Mouse (Mus musculus) embryo, embryonic 9.5 days (tissue): Measurements from ENCODE around the gene Cela3a.
"Not testable (repeated sequence)": the region's sequence is repeated elsewhere in the genome, so short reads cannot be mapped to it uniquely, and the experiment has no call there.

ENCODE experiments used
- DNase-seq: peaks from one replicate; pipeline ENCODE4 v3.0.0-alpha.2; 2017; ENCODE audit errors: extremely low spot score

The Cela3a gene

DNA sequence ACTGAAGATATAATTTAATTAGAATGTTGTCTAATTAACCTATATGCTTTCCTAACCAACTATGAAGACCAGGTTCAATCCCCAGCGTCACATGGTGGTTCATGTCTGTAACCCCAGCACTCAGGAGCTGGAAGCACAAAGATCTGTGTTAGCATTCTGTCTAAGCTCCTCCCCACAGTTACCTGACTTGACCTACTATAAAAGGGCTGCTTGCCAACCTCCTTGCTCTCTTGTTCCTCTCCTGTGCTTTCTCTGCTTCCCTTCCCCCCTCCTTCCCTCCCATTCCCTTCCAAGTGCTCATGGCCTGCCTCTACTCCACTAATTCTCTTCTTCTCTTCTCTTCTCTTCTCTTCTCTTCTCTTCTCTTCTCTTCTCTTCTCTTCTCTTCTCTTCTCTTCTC, 5.3 kb upstream of the Cela3a start:
- no peak for DNase-seq

DNA sequence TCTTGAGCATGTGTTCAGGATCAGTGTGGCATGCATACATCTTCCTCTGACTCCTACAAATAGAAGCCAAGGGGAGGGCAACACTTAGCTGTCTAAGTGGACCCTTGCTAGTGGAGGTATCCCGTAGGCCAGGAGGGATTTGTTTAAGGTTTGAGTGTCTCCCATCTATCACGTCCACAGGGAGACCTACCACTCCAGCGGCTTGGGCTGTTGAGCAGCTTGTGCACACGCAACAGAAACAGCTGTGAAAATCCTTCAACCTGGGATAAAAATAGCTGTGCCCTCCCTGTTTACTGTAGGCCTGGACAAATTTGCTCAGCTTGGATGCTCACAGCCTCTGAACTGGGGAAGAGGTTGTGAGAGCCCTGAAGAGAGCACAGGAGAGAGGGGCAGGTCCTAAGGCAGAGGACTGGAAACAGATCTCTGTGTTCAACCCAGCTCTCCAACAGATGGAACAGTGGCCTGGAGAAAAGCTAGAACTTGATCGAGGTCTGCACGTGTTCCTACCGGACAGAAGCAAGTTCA, 2.7 kb upstream of the Cela3a start:
- not testable (repeated sequence) for DNase-seq

DNA sequence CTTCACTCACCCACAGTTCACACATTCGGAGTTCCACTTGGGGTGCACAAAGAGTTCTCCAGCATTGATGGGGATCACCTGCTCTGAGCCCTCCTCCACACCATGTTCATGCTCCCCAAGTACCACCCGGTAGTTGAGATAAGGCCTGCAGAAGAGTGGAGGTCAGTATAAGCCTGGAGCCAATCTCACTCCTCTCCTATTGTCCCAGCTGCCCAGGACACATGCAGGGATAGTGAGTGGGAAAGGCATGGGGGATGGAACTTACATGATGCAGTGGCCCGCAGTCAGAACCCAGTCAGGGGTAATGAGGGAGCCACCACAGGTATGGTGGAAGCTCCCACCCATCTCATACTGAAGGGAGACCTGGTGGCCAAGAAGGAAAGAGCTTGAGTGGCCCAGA, 4.0 kb downstream of the Cela3a start:
- DNase-seq: no peak

DNA sequence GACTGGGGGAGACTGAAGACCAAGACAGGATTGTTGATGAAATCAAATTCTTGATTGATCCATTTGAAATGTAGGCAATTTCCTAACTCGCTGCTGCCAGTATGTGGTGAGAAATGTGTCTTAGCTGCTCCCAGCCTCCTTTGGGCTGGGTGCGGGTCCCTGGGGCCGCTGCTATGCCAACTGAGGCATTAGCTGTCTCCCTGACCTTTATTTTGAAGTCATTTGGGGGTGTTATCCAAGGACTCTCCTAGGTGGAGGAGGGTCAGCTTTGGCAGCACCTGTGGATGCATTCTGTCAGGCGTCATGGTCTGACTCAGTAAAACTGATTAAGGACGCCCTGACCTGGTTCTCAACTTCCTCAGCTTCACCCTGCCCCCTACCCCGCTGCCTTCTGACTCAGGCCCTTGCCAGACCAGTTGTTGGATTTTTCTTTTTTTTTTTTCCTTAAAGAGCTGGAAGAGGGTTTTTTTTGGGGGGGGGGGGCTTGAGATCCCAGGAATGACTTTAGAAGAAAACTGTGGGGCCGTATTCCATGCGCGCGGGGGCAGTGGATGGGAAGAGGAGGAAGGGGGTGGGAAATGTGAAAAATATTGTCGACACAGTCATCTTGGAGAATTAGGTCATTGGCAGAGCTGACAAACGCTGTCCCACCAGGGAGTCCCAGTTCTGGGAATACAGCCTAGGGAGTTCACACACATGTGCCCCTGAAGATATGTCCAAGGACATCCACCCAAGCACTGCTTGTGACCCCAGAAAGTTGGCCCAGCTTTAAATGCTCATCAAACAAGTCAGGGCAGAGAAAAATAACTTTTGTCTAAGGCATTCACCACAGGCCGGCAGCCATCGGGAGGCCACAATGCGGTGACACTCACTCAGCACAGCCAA, 12.7 kb downstream of the Cela3a start:
- DNase-seq: no peak

DNA sequence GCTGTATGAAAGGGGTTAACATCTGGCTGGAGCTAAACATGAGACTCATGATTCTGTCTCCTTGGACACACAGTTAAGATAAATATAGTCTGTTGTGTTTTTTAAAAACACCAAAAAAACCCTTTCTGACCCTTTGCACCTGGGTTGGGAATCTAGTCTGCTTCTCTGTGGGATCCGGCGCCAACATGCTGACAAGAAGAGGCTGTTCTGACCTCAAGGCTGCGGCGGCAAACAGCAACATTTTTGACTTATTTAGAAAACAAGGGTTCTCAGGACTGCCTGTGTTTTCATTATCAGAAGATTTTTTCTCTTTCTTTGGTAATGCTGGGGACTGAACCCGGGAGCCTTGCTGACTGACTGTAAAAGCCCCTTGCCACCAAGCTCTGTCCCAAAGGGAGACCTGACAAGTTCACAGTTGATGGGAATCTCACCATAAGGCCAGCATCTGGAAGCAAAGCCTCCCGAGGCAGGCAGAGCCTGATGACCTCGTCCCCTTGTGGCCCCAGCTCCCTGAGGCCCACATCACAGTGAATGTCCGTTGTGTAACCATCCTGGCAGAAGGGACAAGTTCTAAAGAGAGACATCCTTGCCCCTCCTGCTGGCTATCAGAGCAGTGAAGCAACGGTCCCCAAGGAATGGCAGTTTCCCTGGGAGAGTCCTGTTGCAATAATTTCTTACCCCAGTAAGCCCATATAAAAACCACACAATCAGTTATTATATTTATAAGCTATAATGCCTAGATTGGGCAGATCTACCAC, 16.0 kb downstream of the Cela3a start:
- DNase-seq: no peak

DNA sequence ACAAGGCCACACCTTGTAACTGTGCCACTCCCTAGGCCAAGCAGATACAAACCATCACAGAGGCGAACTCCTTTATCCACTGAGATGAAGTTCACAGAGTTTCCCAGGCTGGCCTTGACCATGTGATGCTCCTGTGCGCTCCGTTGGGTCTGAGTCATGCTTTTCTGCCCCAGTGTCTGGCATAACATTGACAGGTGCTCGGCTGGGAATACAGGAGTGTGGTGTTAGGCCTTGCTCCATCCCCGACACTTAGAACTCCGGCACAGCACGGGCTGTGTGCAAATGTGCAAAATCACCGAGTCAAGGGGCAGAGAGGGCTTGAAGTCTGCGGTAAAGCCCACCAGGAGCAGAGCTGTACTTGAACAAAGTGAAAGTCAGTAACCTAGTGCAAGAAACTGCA, 16.7 kb downstream of the Cela3a start:
- no peak for DNase-seq

DNA sequence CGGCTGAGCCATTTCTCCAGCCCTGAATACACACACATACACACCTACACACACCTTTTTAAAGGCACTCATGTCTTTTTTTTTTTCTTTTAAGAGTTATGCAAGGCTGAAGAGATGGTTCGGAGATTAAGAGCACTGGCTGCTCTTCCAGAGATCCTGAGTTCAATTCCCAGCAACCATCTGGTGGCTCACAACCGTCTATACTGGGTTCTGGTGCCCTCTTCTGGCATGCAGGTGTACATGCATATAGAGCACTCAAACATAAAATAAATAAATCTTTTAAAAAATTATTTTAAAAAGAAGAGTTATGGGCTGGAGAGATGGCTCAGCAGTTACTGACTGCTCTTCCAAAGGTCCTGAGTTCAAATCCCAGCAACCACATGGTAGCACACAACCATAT, 18.3 kb downstream of the Cela3a start:
- no peak for DNase-seq

DNA sequence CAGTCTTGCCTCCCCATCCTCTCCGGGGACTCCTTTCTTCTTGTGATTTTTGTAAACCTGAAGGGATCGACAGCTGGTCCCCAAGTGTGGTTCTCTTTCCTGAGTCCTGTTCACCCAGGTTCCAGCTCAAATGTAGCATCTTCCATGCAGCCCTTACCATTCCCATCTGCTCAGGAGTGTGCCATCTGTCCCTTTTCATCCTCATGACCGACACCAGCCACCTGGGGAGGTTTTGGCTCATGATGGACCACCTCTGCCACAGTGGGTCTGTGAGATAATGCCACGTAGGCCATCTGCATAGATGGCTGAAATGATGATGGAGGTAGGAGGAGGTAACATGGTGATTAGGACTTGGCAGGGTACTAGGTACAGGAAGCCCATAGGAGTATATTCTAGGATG, 19.4 kb downstream of the Cela3a start:
- DNase-seq: no peak

DNA sequence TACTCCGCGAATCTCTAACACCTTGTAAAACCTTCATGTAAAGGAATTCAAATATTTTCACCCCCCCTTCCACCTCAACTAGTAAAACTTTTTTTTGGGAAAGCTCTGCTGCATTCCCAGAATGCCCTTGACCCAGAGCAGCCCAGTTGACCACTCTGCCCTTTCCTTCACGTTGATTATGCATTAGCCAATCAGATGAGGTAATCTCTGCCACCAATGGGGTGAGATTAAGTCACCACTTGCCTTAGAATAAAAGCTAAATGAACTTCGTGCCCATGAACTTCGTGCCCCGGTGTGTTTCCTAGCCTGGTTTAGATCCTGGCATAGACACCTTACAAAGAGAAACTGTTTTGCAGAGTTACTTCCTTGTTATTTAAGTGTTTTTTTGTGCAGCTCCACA, 20.6 kb downstream of the Cela3a start:
- no peak for DNase-seq

DNA sequence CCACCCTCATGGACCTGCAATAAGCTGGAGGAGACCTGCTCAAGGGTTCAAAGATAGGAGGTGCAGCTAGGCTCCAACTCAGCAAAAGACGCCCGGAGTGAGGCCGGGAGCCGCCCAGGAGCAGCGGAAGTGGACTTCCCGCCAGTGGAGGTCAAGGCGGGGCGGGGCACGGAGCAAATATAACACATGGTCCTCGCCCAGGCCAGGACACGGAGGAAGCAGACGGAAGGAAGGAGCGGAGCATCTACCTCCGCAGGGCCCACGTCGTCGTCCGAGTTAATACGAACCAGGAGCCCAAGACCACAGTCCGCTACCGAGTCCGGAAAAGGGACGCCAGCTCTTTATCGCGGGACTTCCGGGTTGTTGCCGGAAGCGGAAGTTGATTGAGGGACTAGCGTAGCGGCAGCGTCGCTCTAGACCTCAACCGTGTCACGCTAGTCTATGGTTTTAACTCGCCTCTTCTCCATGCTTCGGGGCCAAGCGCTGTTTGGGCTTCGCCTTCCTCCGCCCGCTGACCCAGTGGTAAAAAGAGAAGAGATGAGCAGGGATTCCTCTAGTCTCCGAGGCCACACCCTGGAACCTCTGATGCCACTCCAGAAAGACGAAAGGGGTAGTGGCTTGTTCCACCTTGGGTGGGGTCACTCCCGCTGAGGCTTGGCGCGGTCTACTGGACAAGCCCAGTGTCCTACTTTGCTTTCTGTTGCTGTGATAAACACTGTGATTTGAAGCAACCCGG, 21.4 kb downstream of the Cela3a start:
- DNase-seq: peak; percentile 91

DNA sequence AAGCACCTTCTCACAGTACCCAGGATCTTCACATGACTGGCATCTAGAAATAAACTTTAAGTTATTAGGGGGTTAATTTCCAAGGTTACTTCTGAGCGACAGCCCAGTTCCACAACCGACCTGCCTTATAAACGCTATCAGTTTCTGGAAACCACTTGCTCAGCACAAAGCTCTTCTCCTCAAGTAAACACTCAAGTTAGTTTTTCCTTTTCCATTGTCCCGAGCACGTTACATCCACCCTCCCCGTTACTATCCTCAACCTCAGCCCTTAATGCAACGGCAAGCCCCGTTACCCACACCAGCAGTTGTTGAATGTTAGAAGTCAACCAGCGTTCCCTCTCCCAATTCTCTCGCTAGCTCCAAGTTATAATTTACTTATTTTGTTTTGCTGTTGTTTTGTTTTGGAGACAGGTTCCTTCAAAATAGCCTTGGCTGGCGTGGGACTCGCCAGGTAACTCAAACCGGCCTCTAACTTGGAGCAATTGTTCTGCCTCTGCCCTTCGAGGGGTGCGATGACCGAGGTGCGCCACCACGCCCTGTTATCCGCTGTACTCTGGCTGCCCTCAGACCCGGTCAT, 22.0 kb downstream of the Cela3a start:
- no peak for DNase-seq

DNA sequence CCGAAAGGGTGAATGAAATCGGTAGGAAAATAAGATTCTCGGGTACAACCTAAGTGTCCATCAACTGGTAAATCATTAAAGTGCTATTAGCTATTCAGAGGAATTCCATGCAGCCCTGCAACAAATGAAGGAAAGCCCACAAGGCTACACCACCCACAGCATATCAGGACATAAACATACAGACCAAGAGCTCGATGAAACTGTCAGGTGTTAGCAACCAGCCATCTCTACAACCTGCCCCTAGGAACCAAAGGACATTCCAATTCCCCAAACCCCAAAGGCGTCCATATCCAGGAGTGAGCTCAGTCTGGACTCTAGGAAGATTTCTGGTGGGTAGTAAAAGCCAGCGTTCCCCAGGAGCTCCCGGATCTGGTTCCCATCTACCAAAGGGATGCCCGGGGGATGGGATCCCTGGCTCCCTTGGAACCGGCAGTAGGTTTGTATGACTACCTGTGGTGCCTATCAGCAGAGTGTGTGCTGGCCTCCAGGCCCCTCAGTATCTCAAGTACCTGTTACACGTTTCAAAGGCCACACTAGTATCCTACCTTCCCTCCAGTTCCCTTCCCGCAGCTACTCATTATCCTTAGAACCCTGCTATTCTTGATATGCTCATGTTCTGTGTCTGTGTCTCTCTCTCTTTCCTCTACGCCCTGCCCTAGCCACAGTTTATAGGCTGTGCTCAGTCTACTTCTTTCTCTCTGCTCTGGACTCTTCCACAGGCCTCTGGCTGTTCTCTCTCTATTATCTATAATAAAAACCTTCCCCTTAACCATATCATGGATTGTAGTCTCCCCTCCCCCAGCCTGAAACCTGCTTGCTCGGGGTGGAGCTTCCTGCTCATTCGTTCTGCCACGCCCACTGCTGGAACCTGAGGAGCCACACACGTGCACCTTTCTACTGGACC, 28.6 kb downstream of the Cela3a start:
- DNase-seq: peak; percentile 54

DNA sequence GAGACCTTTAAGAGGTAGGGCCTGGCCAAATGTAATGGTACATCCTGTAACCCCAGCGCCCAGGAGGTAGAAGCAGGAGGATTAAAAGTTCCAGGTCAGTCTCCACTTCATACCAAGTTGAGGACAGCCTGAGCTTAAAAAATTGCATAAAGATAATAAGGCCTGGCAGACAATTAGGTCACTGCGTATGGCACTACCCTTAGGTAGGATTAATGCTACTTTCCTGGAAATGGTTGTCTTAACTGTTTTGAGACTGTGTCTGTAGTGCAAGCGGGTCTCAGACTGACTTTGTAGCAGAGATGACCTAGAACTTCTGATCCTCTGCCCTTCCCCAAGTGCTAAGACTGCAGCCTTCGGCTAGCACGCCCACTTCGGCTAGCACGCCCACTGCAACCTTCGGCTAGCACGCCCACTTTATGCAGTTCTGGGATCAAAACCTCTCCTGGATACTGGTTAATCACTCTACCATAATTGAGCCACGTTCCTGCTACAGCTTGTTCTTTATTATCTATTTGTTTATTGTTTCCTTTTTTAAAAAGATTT, 29.8 kb downstream of the Cela3a start:
- DNase-seq: no peak

DNA sequence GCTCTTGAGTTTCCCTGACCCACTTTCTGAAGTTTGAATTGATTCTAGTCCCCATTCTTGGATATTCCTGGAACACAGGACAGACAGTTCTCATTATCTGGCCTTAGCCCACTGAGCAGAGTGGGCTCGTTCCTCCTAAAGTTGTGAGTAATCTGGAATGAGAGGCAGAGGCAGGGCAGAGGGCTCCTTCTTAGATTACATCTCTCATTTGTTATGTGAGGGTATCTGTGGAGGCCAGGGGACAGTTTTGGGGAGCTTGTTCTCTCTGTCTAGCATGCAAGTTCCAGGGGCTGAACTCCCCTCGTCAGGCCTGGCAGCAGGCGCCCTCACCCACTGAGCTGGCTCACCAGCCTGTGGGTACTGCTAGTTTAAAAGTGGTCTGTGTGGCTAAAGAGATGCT, 30.5 kb downstream of the Cela3a start:
- DNase-seq: no peak

DNA sequence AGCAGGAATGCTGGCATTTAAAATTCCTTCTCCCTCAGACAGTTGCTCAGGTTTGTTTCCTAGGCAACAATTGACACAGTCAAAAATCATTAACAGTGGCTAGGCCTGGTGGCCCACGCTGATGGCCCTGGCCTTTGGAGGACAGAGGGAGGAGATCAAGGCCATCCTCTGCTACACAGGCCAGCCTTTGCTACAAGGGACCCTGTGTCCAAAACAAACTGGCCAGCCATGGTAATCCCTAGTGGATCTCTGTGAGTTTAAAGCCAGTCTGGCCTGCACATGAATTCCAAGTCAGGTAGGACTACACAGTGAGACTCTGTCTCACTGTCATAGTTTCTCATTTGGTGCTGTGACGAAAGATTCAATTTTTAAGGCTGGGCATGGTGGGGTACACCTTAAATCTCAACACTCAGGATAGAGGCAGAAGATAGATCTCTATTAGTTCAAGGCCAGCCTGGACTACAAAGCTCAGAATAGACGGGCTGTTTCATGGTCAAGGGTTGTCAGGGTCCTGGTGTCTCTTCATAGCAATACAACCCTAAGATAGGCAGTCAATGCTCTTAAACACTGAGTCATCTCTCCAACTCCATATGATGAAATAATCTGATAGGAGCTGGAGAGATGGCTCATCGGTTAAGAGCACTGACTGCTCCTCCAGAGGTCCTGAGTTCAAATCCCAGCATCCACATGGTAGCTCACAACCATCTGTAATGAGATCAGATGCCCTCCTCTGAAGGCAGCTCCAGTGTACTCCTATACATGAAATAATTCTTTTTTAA, 31.9 kb downstream of the Cela3a start:
- DNase-seq: no peak

DNA sequence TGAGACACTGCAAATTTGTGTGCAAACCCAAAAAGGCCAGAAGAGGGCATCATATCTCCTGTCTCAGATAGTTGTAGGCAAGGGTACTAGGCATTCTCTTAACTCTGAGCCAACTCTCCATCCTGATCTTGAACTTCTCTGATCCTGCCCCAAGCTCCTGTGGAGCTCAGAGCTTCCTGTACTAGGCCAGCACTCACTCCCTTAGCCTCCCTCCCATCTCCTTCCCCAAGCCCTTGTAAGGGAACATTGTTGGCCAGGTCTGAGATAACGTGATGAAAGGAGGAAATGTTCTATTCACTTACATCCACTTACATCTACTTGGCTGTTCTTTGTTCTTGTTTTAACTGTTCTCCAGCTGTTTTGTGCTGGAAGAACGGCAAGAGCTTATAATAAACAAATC, 32.8 kb downstream of the Cela3a start:
- DNase-seq: no peak

DNA sequence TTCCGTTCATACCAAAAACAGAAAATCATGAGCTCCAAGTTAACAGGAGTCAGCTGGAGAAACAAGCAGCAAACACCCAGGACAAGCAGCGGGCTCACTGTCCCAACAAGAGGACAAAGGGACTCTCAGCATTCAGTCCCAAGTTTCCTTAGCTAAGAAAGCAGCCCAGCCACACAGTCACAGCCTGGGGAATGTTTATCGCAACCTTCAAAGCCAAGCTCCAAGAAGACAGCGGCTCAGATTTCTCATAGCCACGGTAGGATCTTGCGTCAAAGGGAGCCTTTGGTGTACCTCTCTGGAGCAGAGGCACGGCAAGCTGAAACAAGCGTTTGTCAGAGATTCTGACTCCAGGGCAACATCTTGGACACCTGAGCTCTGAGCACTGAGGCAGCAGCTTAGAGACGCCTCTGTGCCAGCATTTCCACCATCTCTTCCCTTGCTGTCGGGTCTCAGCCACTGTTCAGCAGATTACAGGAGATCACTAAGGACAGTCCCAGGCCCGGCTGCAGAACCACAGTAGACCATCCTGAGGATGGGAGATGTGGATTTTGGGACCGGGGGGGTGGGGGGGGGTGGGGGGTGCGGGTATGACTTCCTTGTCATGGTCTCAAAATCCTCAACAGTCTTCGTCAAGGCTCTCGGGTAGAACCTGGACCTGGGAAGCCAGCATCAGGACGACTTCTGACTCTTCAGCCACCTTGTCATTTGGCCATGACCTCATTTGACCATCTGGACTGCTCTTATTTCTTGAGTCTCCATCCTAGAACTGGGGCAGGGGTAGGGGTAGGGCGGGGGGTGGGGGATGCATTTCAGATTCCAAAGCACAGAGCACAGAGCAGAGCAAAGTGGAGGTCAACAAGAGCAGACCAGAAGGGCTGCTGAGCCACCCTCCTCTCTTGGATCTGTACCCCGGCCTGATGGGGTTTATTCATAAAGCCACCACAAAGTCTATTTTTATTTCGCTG, 34.0 kb downstream of the Cela3a start:
- DNase-seq: peak; percentile 47

DNA sequence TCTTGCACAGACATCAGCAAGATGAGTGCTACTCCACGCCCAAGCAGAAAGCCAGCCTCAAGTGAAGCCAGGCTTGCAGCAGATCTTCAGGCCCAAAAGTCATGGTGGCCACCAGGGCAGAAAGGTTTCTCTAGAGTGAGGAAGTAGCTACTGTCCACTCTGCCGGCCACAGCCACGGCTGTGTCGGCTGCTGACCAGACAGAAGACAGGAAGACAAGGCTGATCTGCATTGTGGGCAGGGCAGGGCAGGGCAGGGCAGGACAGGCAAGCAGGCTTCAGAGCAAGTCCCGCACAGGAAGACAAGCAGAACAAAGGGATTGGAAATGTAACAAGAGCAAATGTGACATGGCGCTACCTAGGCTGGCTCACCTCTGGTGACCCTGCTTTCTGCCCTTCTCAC, 35.9 kb downstream of the Cela3a start:
- DNase-seq: no peak
